Mouse (Mus musculus) gastrocnemius, adult 8-10 months (tissue): ENCODE data around the gene Ptger4. TPM values are rescaled to one million over a fixed set of nuclear protein-coding genes. Genes with fewer than 3 reads are reported as not detected.
A peak's percentile ranks its signal among the peaks of the same experiment; 100 is the strongest.
"Not testable (repeated sequence)": the region's sequence is repeated elsewhere in the genome, so short reads cannot be mapped to it uniquely, and the experiment has no call there.

ENCODE experiments used
- DNase-seq, 2 experiments: peaks; one replicate each; pipeline ENCODE4 v3.0.0; 2022; ENCODE audit warnings: low spot score in 2 of 2
- total RNA-seq, 4 experiments: library from RNA; stranded (reverse); gene quantifications; 2 replicates each; pipeline ENCODE4 v1.2.4; 2022

Gene Ptger4
- total RNA-seq, 4 experiments from 2014 or later = 0.63 to 1.2 (median 1.1) TPM

- no peak for DNase-seq
Measured at GRCm38 (mm10) chr15:5238073-5238472, 5.9 kb downstream of the Ptger4 start.

- DNase-seq = no peak
Measured at GRCm38 (mm10) chr15:5237012-5237660, 6.9 kb downstream of the Ptger4 start.

DNA sequence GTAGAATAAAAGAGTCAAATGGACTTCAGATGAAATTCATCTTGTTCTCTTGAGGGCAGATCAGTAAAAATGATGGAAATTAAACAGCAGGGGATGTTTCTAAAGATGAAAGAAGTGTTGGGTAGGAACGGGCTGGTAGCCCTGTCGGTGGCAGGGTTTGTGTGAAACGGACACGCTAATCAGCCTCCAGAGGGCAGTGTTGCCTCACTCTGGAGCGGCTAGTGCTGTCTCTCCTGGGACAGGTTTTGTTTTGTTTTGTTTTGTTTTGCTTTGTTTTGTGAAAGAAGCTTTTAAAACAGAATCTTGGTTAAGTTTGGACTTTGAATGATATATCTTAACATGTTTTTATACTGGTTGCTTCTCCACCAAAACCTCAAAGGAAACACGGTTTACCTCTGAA is 7.4 kb downstream of the Ptger4 start:
- DNase-seq = peak; percentile 33 to 44

- DNase-seq = no peak
Measured at GRCm38 (mm10) chr15:5235527-5235926, 8.5 kb downstream of the Ptger4 start.

- no peak for DNase-seq
Measured at GRCm38 (mm10) chr15:5234659-5235058, 9.3 kb downstream of the Ptger4 start.

GRCm38 (mm10) chr15:5230746-5231145 is 13.2 kb downstream of the Ptger4 start:
- DNase-seq = not testable (repeated sequence)

DNA sequence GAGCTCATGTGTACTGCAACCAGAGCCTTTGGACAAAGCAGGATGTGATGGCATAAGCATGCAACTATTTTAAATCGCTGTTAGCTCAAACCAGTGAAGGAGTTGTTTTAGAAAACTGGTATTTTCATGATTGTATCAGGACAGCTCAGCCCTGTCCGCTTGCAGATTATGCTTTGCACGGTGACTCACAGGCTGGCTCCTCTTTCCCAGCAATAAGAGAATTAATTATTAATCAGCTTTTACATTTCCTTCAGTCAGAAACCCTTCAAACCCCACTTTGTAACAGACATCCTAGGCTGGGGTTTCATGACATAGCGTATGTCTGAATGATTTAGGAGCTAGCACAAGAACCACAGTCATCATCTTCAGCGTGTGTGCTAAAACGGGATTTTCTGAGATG is 23.5 kb downstream of the Ptger4 start:
- DNase-seq = no peak

DNA sequence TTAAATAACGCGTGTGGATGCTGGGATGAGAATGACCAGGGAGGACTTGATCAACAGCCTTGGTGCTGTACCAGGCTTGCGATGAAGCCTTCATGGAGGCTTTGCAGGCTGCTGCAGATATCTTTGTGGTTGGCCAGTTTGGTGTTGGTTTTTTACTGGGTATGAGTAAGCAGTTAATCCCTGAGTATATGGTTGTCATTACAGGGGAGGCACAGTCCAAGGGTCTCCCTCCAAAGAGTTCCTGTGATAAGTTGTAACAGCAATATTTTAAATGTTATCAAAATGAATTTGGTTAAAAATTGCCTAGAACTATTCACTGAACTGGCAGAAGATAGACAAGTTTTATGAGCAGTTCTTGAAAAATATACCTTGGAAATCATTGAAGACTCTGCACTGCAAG is 34.9 kb downstream of the Ptger4 start:
- no peak for DNase-seq

GRCm38 (mm10) chr15:5205222-5205621 is 38.8 kb downstream of the Ptger4 start:
- no peak for DNase-seq

GRCm38 (mm10) chr15:5196691-5197090 is 47.3 kb downstream of the Ptger4 start:
- no peak for DNase-seq

GRCm38 (mm10) chr15:5195987-5196514 is 47.9 kb downstream of the Ptger4 start:
- DNase-seq = no peak

DNA sequence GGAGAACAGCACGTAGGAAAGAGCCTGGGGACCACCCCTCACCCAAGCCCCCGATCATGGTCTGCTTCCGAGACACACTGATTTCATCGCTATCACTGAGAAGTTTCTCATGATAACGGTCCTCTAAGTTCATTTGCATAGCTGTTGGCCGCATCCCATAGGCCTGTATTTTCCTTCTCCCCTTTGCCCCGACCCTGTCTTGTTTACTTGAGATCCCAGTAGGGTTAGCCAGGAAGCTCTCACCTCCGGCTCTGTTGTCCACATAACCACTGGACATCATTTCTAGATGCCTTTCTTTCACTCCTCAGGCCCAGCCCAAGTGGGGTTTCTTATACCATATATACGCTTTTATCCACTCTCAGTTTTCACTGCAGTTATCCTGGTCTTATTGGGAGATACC is 49.1 kb downstream of the Ptger4 start:
- no peak for DNase-seq

DNA sequence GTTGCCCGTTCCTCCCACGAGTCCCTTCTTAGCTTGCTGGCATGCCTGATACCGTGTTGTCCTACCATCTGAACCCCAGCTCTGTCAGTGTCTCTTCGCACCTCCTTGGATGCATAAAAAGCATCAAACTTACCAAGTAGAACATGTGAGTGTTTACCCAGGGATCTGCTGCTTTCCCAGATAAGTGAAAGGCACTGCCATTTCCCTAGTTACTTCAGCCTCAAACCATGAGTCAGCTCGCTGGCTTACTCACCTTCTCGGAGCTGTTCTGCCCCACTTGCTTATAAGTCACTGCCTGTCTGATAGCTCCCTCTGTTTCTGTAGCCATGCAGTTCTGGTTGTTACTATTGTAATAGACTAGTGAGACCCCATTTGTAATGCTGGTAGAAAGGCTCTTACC is 49.5 kb downstream of the Ptger4 start:
- no peak for DNase-seq

DNA sequence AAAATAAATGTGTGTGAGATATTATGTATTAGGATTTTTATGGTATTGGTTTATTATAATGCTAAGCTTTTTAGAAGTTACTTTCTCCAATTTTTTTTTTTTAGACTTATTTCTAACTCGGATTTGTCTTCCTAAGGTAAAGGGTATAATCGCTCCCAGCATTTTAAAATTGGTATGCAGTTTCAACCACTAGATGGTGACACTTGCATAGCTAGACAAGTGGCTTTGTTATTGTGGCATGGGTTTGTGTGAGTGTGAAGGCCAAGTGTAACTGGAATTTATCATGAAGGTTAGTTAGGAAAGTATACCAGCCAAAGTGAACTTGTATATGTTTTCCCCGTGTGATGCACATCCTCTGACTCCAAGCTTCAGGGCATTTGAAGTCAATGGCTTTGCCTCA is 50.2 kb downstream of the Ptger4 start:
- no peak for DNase-seq

DNA sequence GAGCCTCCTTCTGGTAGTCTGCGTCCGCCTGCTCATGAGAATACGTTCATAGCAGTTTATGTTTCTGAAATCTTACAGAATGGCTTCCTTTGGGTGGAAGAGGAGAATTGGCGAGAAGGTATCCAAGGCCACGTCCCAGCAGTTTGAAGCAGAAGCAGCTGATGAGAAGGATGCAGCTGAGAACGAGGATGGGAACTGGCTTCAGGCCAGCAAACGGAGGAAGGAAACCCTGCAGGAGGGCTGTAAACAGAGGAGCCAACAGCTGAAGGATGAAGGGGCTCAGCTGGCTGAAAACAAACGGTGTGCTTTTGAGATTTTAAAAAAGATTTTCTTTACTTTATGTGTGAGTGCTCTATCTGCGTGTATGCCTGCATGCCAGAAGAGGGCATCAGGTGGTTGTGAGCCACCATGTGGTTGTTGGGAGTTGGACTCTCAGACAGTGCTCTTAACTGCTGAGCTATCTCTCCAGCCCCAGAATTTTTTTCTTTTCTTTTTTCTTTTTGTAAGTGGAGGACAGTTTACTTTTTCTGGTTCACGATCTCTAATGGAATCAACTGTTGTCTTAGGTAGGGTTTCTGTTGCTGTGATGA is 54.4 kb downstream of the Ptger4 start:
- DNase-seq = no peak

DNA sequence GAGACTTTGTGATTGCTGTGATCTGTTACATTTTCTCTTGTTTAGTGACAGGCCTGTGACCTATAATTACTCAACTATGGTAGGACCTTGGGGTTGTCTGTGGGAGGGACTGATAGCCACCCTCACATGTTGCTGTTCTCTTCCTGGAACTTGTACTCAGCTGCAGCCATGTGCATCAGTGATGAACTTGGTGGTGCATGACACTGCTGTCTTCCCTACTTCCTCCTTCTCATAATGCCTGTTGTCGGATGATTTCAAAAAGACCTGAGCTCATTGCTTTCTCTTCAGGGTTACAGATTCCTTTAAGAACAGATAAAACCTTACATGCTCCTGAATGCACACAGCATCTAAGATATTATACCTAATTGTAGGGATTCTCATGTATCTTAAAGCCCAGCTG is 56.0 kb downstream of the Ptger4 start:
- no peak for DNase-seq

- DNase-seq = no peak
Measured at GRCm38 (mm10) chr15:5187116-5187515, 56.9 kb downstream of the Ptger4 start.

DNA sequence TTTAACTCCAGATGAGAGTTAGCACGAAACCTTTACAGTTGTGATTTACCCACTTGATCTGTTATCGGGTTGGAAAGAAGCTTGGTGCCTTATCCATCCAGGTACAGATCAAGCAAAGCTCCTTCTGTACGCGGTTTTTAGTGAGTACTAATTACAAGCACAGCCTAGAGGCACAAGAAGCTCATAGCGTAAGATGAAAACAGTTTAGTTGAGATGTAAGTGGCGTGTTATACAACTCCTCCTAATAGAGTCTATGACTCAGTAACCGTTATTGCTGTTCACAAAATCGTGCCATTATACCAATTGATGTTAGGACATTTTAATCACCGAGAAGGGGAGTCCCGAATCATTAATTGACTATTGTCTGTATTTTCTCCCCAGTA is 57.7 kb downstream of the Ptger4 start:
- DNase-seq = no peak

DNA sequence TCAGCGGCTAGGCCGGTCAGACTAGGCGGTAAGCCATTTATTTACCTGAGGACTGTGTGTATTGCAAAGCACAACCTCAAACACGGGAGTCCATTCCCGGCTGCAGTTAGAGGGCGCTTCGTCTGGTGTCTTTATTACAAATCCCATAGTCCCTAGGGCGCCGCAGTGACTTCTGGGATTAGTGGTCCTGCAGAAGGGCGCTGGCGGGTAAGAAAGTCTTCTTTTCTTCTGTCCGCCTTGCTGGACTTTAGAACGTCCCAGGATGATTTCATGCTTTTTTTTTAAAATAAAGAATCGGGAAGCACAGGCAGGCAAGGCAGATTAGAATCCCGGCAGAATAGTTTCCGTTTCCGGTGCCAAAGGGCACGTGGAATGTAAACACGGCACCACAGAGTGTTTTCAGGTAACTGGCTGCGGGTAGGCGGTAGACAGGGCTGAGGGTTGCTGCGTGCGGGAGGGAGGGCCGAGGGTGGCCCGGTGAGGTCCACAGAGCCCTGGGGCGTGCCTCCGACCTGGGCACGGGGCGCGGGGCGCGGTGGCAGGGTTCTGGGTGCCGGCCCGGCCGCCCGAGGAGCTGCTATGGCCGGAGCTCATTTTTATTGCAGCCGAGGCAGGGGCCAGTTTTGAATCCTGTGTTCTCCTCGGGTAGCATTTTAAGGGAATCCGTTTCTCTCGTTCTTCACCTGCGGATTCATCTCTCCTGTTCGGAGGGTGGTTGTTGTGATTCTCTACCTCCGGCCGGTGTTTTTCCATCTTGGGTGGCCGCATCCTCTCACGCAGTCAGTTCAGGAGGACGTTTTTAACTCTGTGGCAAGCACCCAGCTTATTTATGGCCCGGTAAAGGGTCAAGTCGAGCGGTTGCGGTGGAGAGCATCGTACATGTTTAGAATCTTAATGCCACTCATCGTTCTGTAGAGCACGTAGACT is 58.4 kb downstream of the Ptger4 start, which contains the start of gene Ttc33:
Gene Ttc33 (plus strand): TSS at position 160 of the 927 bp plus-strand sequence.
- DNase-seq = peak; percentile 62 to 69

DNA sequence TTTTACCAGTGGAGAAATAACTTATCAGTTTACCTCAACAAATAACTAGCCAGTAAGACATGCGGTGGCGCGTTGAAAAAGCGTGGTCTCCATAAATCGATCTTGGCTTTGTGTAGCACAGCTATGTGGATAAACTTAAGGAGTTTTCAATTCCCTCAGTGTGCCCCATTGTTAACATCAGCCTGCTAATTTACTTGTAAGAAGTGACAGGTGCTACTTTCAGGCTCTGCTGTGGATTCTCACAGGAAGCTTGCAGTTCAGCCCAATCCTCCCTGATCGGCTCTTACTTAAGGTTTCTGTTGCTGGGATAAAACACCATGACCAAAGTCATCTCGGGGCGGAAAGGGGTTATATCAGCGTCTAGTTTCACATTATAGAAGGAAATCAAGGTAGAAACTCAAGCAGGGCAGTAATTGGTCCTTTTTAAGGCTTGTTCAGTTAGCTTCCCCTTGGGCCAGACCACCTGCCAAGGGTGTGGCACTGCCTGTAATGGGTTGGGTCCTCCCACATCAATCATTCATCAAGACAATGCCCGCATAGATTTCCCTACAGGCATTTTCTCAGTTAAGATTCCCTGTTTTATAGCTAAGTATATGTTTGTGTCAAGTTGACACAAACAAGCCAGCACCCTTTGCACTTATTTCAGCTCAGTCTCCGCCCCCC is 59.2 kb downstream of the Ptger4 start:
- DNase-seq = no peak

DNA sequence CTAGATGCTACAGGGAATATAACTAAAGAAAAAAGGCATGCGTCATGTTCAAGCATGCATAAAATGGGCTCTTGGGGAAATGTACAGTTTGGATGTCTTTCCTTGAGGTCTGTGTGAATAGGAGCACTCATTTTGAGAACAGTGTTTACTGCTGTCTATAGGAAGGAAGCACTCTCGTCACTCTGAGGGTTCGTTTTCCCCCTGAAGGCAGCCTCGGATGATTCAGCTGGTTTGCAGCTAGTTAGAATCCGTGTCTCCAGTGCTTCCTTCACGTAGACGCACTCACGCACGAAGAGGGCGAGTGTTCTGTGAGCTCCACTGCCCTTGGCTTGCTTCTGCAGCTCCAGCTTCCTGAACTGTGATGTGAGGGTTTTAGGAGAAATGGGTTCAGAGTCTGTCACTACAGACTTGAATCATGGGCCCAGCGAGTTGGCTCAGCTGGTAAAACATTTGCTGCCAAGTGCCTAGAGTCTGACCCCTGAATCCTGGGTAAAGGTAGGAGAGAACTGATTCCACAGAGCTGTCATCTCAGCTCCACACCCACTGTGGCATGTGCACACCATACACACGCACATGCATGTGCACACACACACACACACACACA is 70.7 kb downstream of the Ptger4 start:
- DNase-seq = no peak
